Mouse (Mus musculus) layer of hippocampus, adult 2 months (tissue): Measurements from ENCODE around the gene Tex30. TPM values are rescaled to one million over a fixed set of nuclear protein-coding genes. Genes with fewer than 3 reads are reported as not detected.

Source experiments
- DNase-seq, 2 experiments: peaks; one replicate each; pipeline ENCODE4 v3.0.0; 2022; ENCODE audit warnings: low spot score in 2 of 2
- H3K27ac ChIP-seq: fragments of 200-600 bp; 2 replicates; pipeline ENCODE4 v1.8.1; 2022
- H3K4me3 ChIP-seq: fragments of 200-600 bp; 2 replicates; pipeline ENCODE4 v1.8.1; 2022; ENCODE audit warnings: mild to moderate bottlenecking
- CTCF ChIP-seq: fragments of 200-600 bp; conservative IDR thresholded peaks from 2 replicates; pipeline ENCODE4 v1.8.1; 2022; ENCODE audit warnings: antibody characterized with exemption, mild to moderate bottlenecking, moderate library complexity
- long read RNA-seq, 2 experiments: library from polyadenylated mRNA; stranded (forward); transcript quantifications; one replicate each; pipeline ENCODE4 v2.0.0; 2021; ENCODE audit warnings: borderline mapping rate in 2 of 2
- total RNA-seq, 2 experiments: library from RNA; stranded (reverse); gene quantifications; 2 replicates each; pipeline ENCODE4 v1.2.3; 2021

Gene Tex30
- 10 to 100 TPM in 1 of 2 experiments, 1 to 10 TPM in 1; 9.0 to 10.3 TPM for total RNA-seq
- long read RNA-seq, experiment 1, transcript Tex30-211 (6 exons, 960 nt) = major isoform, 5 of 7 reads
- long read RNA-seq, experiment 1, partial matches to known transcripts = 0 of 7 reads
- long read RNA-seq, experiment 1, other reads (novel, unspliced or antisense) = 0 of 7 reads
- long read RNA-seq, experiment 2, partial matches to known transcripts = 0 of 7 reads
- long read RNA-seq, experiment 2, other reads (novel, unspliced or antisense) = 0 of 7 reads

GRCm38 (mm10) chr1:44102259-44102717 lies at the start of gene Tex30:
TSS of gene Tex30 (minus strand) at chr1:44102441.
- TF ChIP-seq CTCF = peak; percentile 41
- Histone ChIP-seq H3K4me3 (peak within 1 kb of the TSS; percentile 77), H3K27ac (peak within 1 kb of the TSS; percentile 73)
- peak; percentile 93 to 94 for DNase-seq

GRCm38 (mm10) chr1:44148706-44149105 lies 46.5 kb upstream of the Tex30 start:
- peak; percentile 71 for TF ChIP-seq CTCF
- Histone ChIP-seq H3K4me3 (peak overlapping the region; percentile 72), H3K27ac (no peak overlapping the region)
- no peak for DNase-seq

GRCm38 (mm10) chr1:44147563-44148381 lies 45.5 kb upstream of the Tex30 start, which contains the start of gene Ercc5:
TSS of gene Ercc5 (plus strand) at chr1:44147744.
- Histone ChIP-seq H3K27ac (peak within 1 kb of the TSS; percentile 91), H3K4me3 (peak within 1 kb of the TSS; percentile 72)
- DNase-seq = peak; percentile 82 to 90
- TF ChIP-seq CTCF = no peak

- TF ChIP-seq CTCF = no peak
- DNase-seq = no peak
- Histone ChIP-seq H3K27ac (no peak overlapping the region), H3K4me3 (no peak overlapping the region)
These were observed 40.5 kb upstream of the Tex30 start for GRCm38 (mm10) chr1:44142747-44143146.

GRCm38 (mm10) chr1:44140232-44140631 lies 38.0 kb upstream of the Tex30 start:
- no peak for DNase-seq

GRCm38 (mm10) chr1:44129929-44130581 lies 27.8 kb upstream of the Tex30 start:
- Histone ChIP-seq H3K4me3 (no peak overlapping the region), H3K27ac (no peak overlapping the region)
- no peak for TF ChIP-seq CTCF
- no peak for DNase-seq

More at GRCm38 (mm10) chr1:44140232-44140631, 38.0 kb upstream of the Tex30 start:
- Histone ChIP-seq H3K27ac (no peak overlapping the region), H3K4me3 (no peak overlapping the region)
- TF ChIP-seq CTCF = no peak

- Histone ChIP-seq H3K27ac (no peak overlapping the region), H3K4me3 (no peak overlapping the region)
- DNase-seq = no peak
- no peak for TF ChIP-seq CTCF
These were observed 23.3 kb upstream of the Tex30 start for GRCm38 (mm10) chr1:44125590-44125989.

- DNase-seq = no peak
- H3K4me3 ChIP-seq = no peak overlapping the region
- no peak overlapping the region for H3K27ac ChIP-seq
- TF ChIP-seq CTCF = no peak
These were observed 20.0 kb upstream of the Tex30 start for GRCm38 (mm10) chr1:44122256-44122655.

- peak overlapping the region; percentile 78 for H3K4me3 ChIP-seq
- no peak for DNase-seq
- H3K27ac ChIP-seq = peak overlapping the region; percentile 98
- TF ChIP-seq CTCF = no peak
These were observed 17.8 kb upstream of the Tex30 start for GRCm38 (mm10) chr1:44120074-44120406.

GRCm38 (mm10) chr1:44119201-44120073 lies 17.2 kb upstream of the Tex30 start:
- H3K27ac ChIP-seq = peak overlapping the region; percentile 98
- TF ChIP-seq CTCF = peak; percentile 73
- H3K4me3 ChIP-seq = peak overlapping the region; percentile 78
- peak; percentile 83 for DNase-seq

GRCm38 (mm10) chr1:44118239-44119054 lies 16.2 kb upstream of the Tex30 start, which contains the start of the genes Kdelc1 and Bivm:
TSS of gene Kdelc1 (minus strand) at chr1:44118808.
TSS of gene Bivm (plus strand) at chr1:44118957.
- TF ChIP-seq CTCF = no peak
- peak within 1 kb of the TSS; percentile 78 for H3K4me3 ChIP-seq
- peak; percentile 87 to 95 for DNase-seq

More at GRCm38 (mm10) chr1:44118239-44119054, 16.2 kb upstream of the Tex30 start, which contains the start of the genes Kdelc1 and Bivm:
- H3K27ac ChIP-seq = peak within 1 kb of the TSS; percentile 98
